Mouse (Mus musculus): ENCODE results near the gene Taar7b. TPM values are rescaled to one million over a fixed set of nuclear protein-coding genes. Genes with fewer than 3 reads are reported as not detected.

The Taar7b gene
- polyA plus RNA-seq, 1 experiment from 2014 or later, result not detected

DNA sequence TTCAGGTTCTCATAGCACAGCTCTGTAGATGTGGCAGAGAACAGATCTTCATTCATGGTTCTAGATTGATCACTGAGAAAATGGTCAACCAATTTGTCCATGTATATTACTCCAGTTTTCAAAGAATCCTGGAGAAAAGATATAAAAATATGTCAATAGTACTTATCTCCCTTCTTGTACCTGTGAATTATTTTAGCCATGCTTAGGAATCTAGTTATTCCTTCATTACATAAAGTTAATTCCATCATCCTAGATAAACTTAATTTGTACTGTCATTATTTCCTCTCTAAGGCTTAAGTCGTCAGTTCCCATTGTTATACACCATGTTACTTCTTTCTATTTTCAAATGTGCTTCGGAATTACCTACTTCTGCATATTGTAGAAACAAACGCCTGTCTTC lies 6.4 kb upstream of the Taar7b start, which contains the start of gene Taar7a:
Gene Taar7a, minus strand, starts transcription at position 101 of the 400 bp plus-strand sequence.
- Histone ChIP-seq H3K4me2 (replicated peaks) (no peak within 1 kb of the TSS), H3K27ac (replicated peaks) (no peak within 1 kb of the TSS), H3K36me3 (no peaks in the 10 kb centered on the region), H3K9me3 (no peaks in the 10 kb centered on the region), H3K9ac (replicated peaks) (no peak within 1 kb of the TSS), H3K27me3 (no peaks in the 10 kb centered on the region), H3K4me1 (no peaks in the 10 kb centered on the region), H3K4me3 (no peak within 1 kb of the TSS)
- 84% methylated on average over 3 of the region's 3 CpGs for WGBS
- no peak for ATAC-seq (ENCODE audit: low FRiP score, low read depth)

GRCm38 (mm10) chr10:24006442-24006841 lies 6.7 kb downstream of the Taar7b start:
- H3K4me3 ChIP-seq, result no peak overlapping the region
- 85% methylated on average over 1 of the region's 1 CpGs for WGBS
- ATAC-seq (ENCODE audit: low FRiP score, low read depth), result no peak
- H3K4me1 ChIP-seq, result no peaks in the 10 kb centered on the region
- H3K36me3 ChIP-seq, result no peaks in the 10 kb centered on the region
- no peak overlapping the region for H3K9ac ChIP-seq (replicated peaks)
- no peak overlapping the region for H3K4me2 ChIP-seq (replicated peaks)
- H3K27me3 ChIP-seq, result no peaks in the 10 kb centered on the region
- H3K27ac ChIP-seq (replicated peaks), result no peak overlapping the region
- no peaks in the 10 kb centered on the region for H3K9me3 ChIP-seq

- Histone ChIP-seq H3K9me3 (no peaks in the 10 kb centered on the region), H3K27ac (replicated peaks) (no peak overlapping the region), H3K4me3 (no peak overlapping the region), H3K4me1 (no peaks in the 10 kb centered on the region), H3K9ac (replicated peaks) (no peak overlapping the region), H3K27me3 (no peaks in the 10 kb centered on the region), H3K36me3 (no peaks in the 10 kb centered on the region), H3K4me2 (replicated peaks) (no peak overlapping the region)
- ATAC-seq (ENCODE audit: low FRiP score, low read depth), result no peak
- 68% methylated on average over 2 of the region's 2 CpGs for WGBS
Observed at GRCm38 (mm10) chr10:24007034-24007433, 7.3 kb downstream of the Taar7b start.

DNA sequence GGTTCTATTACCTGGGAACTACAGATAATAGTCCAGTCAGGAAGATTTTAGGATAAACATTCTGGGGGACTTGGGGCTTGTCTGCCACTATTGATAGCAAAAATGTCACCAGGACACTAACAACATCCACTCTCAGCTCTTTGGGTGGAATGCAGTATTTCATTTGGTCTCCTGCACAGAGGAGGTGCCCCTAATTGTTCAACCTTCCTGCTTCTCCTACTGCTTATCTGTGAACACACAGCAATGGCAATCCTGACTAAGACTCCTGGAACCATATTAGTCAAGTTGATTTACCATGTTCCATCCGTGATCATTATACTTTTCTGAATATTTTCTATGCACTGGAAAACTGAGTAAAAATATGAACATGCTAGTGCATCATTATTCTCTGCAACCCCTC lies 8.4 kb downstream of the Taar7b start:
- no peak overlapping the region for H3K4me3 ChIP-seq
- H3K36me3 ChIP-seq, result no peaks in the 10 kb centered on the region
- 90% methylated on average over 1 of the region's 1 CpGs for WGBS
- no peak overlapping the region for H3K9ac ChIP-seq (replicated peaks)
- H3K27ac ChIP-seq (replicated peaks), result no peak overlapping the region
- no peaks in the 10 kb centered on the region for H3K9me3 ChIP-seq
- H3K4me1 ChIP-seq, result no peaks in the 10 kb centered on the region
- no peak for ATAC-seq (ENCODE audit: low FRiP score, low read depth)
- H3K27me3 ChIP-seq, result no peaks in the 10 kb centered on the region
- H3K4me2 ChIP-seq (replicated peaks), result no peak overlapping the region

DNA sequence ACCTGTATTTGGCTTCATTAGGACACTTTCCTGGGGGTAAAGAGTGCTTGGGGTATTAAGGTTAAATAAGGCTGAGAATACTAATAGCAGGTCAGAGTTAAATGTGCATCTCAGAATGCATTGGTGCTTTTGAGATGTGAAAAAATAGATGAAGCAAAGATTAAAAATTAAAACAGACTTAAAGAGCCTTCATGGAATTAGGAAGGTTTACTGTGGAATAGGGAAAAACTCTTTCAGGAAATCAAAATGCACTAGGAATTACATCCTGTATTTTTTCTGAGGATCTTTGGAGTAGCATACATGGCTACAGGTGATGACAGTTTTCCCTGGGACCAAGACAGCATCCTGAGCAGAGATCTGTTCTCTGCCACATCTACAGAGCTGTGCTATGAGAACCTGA lies 27.2 kb downstream of the Taar7b start, which contains the start of gene Taar7d:
Gene Taar7d, plus strand, starts transcription at position 301 of the 400 bp plus-strand sequence.
- H3K27me3 ChIP-seq, result no peaks in the 10 kb centered on the region
- H3K4me2 ChIP-seq (replicated peaks), result no peak within 1 kb of the TSS
- H3K4me1 ChIP-seq, result no peaks in the 10 kb centered on the region
- H3K36me3 ChIP-seq, result no peaks in the 10 kb centered on the region
- H3K9ac ChIP-seq (replicated peaks), result no peak within 1 kb of the TSS
- no peak within 1 kb of the TSS for H3K4me3 ChIP-seq
- no peaks in the 10 kb centered on the region for H3K9me3 ChIP-seq
- ATAC-seq (ENCODE audit: low FRiP score, low read depth), result no peak
- no peak within 1 kb of the TSS for H3K27ac ChIP-seq (replicated peaks)

DNA sequence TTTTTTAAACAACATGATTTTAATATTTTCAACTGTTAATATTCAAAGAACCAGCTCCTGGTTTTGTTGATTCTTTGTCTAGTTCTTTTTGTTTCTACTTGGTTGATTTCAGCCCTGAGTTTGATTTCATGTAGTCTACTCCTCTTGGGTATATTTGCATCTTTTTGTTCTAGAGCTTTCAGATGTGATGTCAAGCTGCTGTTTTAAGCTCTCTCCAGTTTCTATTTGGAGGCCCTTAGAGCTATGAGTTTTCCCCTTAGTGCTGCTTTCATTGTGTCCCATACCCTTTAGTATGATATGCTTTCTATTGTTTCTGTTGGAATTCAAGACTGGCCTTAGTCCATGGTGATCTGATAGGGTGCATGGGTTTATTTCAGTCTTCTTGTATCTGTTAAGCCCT lies 31.6 kb downstream of the Taar7b start:
- Histone ChIP-seq H3K36me3 (no peaks in the 10 kb centered on the region), H3K4me3 (no peak overlapping the region), H3K9me3 (no peaks in the 10 kb centered on the region), H3K4me2 (replicated peaks) (no peak overlapping the region), H3K4me1 (no peaks in the 10 kb centered on the region), H3K27ac (replicated peaks) (no peak overlapping the region), H3K9ac (replicated peaks) (no peak overlapping the region), H3K27me3 (no peaks in the 10 kb centered on the region)
- ATAC-seq (ENCODE audit: low FRiP score, low read depth), result no peak

GRCm38 (mm10) chr10:24037314-24037713 lies 37.6 kb downstream of the Taar7b start, which contains the start of gene Taar7e:
Gene Taar7e (plus strand): TSS chr10:24037614.
- 87% methylated on average over 2 of the region's 2 CpGs for WGBS
- ATAC-seq (ENCODE audit: low FRiP score, low read depth), result no peak
- no peak within 1 kb of the TSS for H3K4me2 ChIP-seq (replicated peaks)

DNA sequence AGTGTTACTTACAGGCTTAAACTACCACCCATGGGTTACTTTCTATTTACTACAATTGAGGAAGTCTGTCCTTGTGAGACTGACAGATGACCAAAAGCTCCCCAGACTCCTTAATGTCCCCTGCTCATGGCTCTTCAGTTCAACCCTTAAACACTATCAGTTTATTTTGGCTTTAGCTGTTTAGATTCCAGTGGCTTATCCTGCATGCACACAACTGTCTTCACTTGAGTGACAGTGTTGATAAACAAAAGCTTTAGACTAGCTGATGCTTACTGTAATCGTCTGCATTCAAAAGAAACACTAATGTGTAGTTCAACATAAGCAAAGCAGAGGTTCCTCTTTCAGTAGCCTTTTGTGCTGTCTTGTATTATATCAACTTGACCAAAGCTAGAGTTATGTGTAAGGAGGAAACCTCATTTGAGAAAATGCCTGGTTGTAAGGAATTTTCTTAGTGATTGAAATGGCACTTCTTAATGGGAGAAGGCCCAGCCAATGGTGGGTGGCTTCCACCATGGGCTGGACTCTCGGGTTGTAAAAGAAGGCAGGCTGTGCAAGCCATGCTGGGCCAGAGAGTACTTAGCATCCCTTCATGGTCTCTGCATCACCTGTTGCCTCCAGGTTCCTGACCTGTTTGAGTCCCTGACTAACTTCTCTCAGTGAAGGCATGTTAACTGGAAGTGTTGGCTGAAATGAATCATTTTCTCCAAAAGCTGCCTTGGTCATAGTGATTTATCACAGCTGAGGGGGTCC lies 40.6 kb downstream of the Taar7b start:
- Histone ChIP-seq H3K4me3 (no peak overlapping the region), H3K4me2 (replicated peaks) (no peak overlapping the region), H3K4me1 (no peaks in the 10 kb centered on the region), H3K9me3 (no peaks in the 10 kb centered on the region), H3K27ac (replicated peaks) (no peak overlapping the region), H3K27me3 (no peaks in the 10 kb centered on the region), H3K9ac (replicated peaks) (no peak overlapping the region), H3K36me3 (no peaks in the 10 kb centered on the region)
- ATAC-seq (ENCODE audit: low FRiP score, low read depth), result no peak
- 70% methylated on average over 2 of the region's 2 CpGs for WGBS

More at GRCm38 (mm10) chr10:24037314-24037713, 37.6 kb downstream of the Taar7b start, which contains the start of gene Taar7e:
- Histone ChIP-seq H3K4me3 (no peak within 1 kb of the TSS), H3K27ac (replicated peaks) (no peak within 1 kb of the TSS), H3K27me3 (no peaks in the 10 kb centered on the region), H3K36me3 (no peaks in the 10 kb centered on the region), H3K9ac (replicated peaks) (no peak within 1 kb of the TSS), H3K4me1 (no peaks in the 10 kb centered on the region), H3K9me3 (no peaks in the 10 kb centered on the region)

DNA sequence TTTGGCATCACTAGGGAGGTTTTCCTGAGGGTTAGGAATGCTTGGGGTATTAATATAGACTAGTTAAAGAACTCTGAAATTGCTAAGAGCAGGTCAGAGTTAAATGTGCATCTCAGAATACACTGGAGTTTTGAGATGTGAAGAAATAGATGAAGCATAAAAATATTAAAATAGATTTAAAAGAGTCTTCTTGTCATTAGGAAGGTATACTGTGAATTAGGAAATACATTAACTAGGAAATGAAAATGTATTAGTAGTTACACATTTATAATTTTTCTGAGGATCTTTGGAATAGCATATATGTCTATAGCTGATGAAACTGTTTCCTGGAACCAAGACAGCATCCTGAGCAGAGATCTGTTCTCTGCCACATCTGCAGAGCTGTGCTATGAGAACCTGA lies 49.5 kb downstream of the Taar7b start, which contains the start of gene Taar7f:
Gene Taar7f, plus strand, starts transcription at position 301 of the 400 bp plus-strand sequence.
- no peaks in the 10 kb centered on the region for H3K4me1 ChIP-seq
- no peak within 1 kb of the TSS for H3K4me2 ChIP-seq (replicated peaks)
- H3K27ac ChIP-seq (replicated peaks), result no peak within 1 kb of the TSS
- H3K27me3 ChIP-seq, result no peaks in the 10 kb centered on the region
- no peak within 1 kb of the TSS for H3K4me3 ChIP-seq
- H3K9me3 ChIP-seq, result no peaks in the 10 kb centered on the region
- H3K9ac ChIP-seq (replicated peaks), result no peak within 1 kb of the TSS
- H3K36me3 ChIP-seq, result no peaks in the 10 kb centered on the region
- no peak for ATAC-seq (ENCODE audit: low FRiP score, low read depth)

Other genes starting within 250 kb of the Taar7b start
- 101 and 104 TPM in 2 replicates for gene Rps12, start 212.7 kb upstream of the Taar7b start, polyA plus RNA-seq (2016; fragmentation: Nextera tagmentation; extraction: Ambion mirVana)
- 16.4 and 18.3 TPM in 2 replicates for gene Slc18b1, start 203.0 kb upstream of the Taar7b start, polyA plus RNA-seq (2016; fragmentation: Nextera tagmentation; extraction: Ambion mirVana)
- not detected in 2 replicates for gene Vnn3, start 148.5 kb upstream of the Taar7b start, polyA plus RNA-seq (2016; fragmentation: Nextera tagmentation; extraction: Ambion mirVana)
- gene Vnn1, start 105.3 kb upstream of the Taar7b start, polyA plus RNA-seq (2016; fragmentation: Nextera tagmentation; extraction: Ambion mirVana), result 1.6 and 1.9 TPM in 2 replicates
- not detected in 2 replicates for gene Taar1, start 79.6 kb upstream of the Taar7b start, polyA plus RNA-seq (2016; fragmentation: Nextera tagmentation; extraction: Ambion mirVana)
- gene Taar2, start 61.4 kb upstream of the Taar7b start, polyA plus RNA-seq (2016; fragmentation: Nextera tagmentation; extraction: Ambion mirVana), result not detected in 2 replicates
- gene Taar3, start 50.4 kb upstream of the Taar7b start, polyA plus RNA-seq (2016; fragmentation: Nextera tagmentation; extraction: Ambion mirVana), result not detected in 2 replicates
- not detected in 2 replicates for gene Taar4, start 39.4 kb upstream of the Taar7b start, polyA plus RNA-seq (2016; fragmentation: Nextera tagmentation; extraction: Ambion mirVana)
- not detected in 2 replicates for gene Taar5, start 29.2 kb upstream of the Taar7b start, polyA plus RNA-seq (2016; fragmentation: Nextera tagmentation; extraction: Ambion mirVana)
- not detected in 2 replicates for gene Taar6, start 14.3 kb upstream of the Taar7b start, polyA plus RNA-seq (2016; fragmentation: Nextera tagmentation; extraction: Ambion mirVana)
- gene Taar7a, start 6.5 kb upstream of the Taar7b start, polyA plus RNA-seq (2016; fragmentation: Nextera tagmentation; extraction: Ambion mirVana), result not detected in 2 replicates
- gene Taar7d, start 27.3 kb downstream of the Taar7b start, polyA plus RNA-seq (2016; fragmentation: Nextera tagmentation; extraction: Ambion mirVana), result not detected in 2 replicates
- not detected in 2 replicates for gene Taar7e, start 37.7 kb downstream of the Taar7b start, polyA plus RNA-seq (2016; fragmentation: Nextera tagmentation; extraction: Ambion mirVana)
- gene Taar7f, start 49.6 kb downstream of the Taar7b start, polyA plus RNA-seq (2016; fragmentation: Nextera tagmentation; extraction: Ambion mirVana), result not detected in 2 replicates
- not detected in 2 replicates for gene Taar8a, start 76.6 kb downstream of the Taar7b start, polyA plus RNA-seq (2016; fragmentation: Nextera tagmentation; extraction: Ambion mirVana)
- not detected in 2 replicates for gene Taar8b, start 92.4 kb downstream of the Taar7b start, polyA plus RNA-seq (2016; fragmentation: Nextera tagmentation; extraction: Ambion mirVana)
- not detected in 2 replicates for gene Taar8c, start 102.0 kb downstream of the Taar7b start, polyA plus RNA-seq (2016; fragmentation: Nextera tagmentation; extraction: Ambion mirVana)
- not detected in 2 replicates for gene Taar9, start 109.6 kb downstream of the Taar7b start, polyA plus RNA-seq (2016; fragmentation: Nextera tagmentation; extraction: Ambion mirVana)
- 113 and 130 TPM in 2 replicates for gene Stx7, start 149.4 kb downstream of the Taar7b start, polyA plus RNA-seq (2016; fragmentation: Nextera tagmentation; extraction: Ambion mirVana)
- 1.8 and 2.0 TPM in 2 replicates for gene Moxd1, start 223.6 kb downstream of the Taar7b start, polyA plus RNA-seq (2016; fragmentation: Nextera tagmentation; extraction: Ambion mirVana)